Mouse (Mus musculus): ENCODE measurements around the gene Traf2.

- peak; percentile 64 for TF ChIP-seq CTCF (IDR thresholded peaks at IDR 0.05)
- TF ChIP-seq POLR2A (IDR thresholded peaks at IDR 0.05; ENCODE audit: insufficient read depth, low read depth, low read length), result no peak
Measured at GRCm38 (mm10) chr2:25591863-25592262, 45.1 kb upstream of the Traf2 start.
